Mouse (Mus musculus): ENCODE results near the gene Gse1. TPM values are rescaled to one million over a fixed set of nuclear protein-coding genes. Genes with fewer than 3 reads are reported as not detected.

Gse1 gene
- polyA plus RNA-seq, 1 experiment from 2014 or later, result 20.7 TPM

GRCm38 (mm10) chr8:120516182-120516755, 288.0 kb downstream of the Gse1 start:
- DNase-seq (ENCODE audit: low spot score, missing footprints) (peak; percentile 92), ATAC-seq (ENCODE audit: low FRiP score) (peak; percentile 20; the same call in 1 of the 2 replicates)
- no peak overlapping the region for H3K4me3 ChIP-seq (ENCODE audit: low read depth, low read length)
- H3K9me3 ChIP-seq (ENCODE audit: control insufficient read depth, low read length), result no peaks in the 10 kb centered on the region
- H3K36me3 ChIP-seq (ENCODE audit: control insufficient read depth, insufficient read depth, low read length), result no peaks in the 10 kb centered on the region
- peak overlapping the region; percentile 36 for H3K9ac ChIP-seq (ENCODE audit: low read length)
- H3K27me3 ChIP-seq (ENCODE audit: control insufficient read depth, insufficient read depth, low read length), result peaks cover 8% of the 10 kb centered on the region
- WGBS, result 6% methylated on average over 12 of the region's 12 CpGs
- no peak overlapping the region for H3K4me2 ChIP-seq
- H3K4me1 ChIP-seq (ENCODE audit: control insufficient read depth, insufficient read depth, low read length), result peaks cover 89% of the 10 kb centered on the region
- peak overlapping the region; percentile 51; the same call in 1 of the 2 replicates for H3K27ac ChIP-seq (ENCODE audit: low read depth, low read length)

DNA sequence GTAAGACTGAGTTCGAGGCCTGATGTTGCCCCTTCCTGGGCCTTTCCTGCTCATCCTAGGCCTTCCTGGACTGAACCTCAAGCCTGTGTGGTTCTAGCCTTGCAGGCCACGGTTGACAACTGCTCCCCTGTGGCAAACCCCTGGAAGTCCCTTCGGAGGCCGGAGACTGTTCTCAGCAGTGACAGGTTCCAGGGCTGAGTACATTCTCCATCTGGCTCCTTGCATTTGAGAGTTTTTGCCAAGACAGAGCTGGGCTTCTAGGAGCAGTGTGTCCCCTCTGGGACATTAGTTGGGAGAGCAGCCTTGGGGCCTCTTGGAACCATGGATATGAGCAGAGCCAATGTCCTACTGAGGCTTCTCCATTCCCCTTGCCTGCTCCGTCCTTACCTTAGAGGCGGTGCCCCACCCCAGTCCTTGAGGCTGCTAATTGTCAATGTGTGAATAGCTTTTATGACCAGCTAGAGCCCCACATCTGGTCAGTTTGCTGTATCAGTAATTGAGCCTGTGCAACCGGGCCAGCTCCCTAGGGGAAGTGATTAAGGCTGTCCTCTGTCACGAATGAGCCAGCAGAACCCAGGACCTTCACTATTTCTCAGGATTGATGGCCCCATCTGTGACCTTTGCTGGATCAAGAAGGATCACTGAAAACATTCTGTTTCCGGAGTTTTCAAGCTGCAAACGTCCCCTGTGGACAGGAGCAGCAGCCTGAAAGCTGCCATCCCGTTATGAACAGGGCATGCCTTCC, 289.6 kb downstream of the Gse1 start:
- no peaks in the 10 kb centered on the region for H3K9me3 ChIP-seq (ENCODE audit: control insufficient read depth, low read length)
- peaks cover 87% of the 10 kb centered on the region for H3K4me1 ChIP-seq (ENCODE audit: control insufficient read depth, insufficient read depth, low read length)
- H3K9ac ChIP-seq (ENCODE audit: low read length), result no peak overlapping the region
- peak overlapping the region; percentile 57 for H3K27ac ChIP-seq (ENCODE audit: low read depth, low read length)
- H3K36me3 ChIP-seq (ENCODE audit: control insufficient read depth, insufficient read depth, low read length), result no peaks in the 10 kb centered on the region
- H3K27me3 ChIP-seq (ENCODE audit: control insufficient read depth, insufficient read depth, low read length), result no peaks in the 10 kb centered on the region; the same call in none of the 2 replicates
- DNase-seq (ENCODE audit: low spot score, missing footprints) (no peak), ATAC-seq (ENCODE audit: low FRiP score) (no peak)
- H3K4me3 ChIP-seq (ENCODE audit: low read depth, low read length), result no peak overlapping the region
- 47% methylated on average over 11 of the region's 11 CpGs for WGBS
- H3K4me2 ChIP-seq, result peak overlapping the region; percentile 6; the same call in 1 of the 2 replicates

- ATAC-seq (ENCODE audit: low FRiP score) (no peak), DNase-seq (ENCODE audit: low spot score, missing footprints) (no peak)
- H3K4me2 ChIP-seq, result no peak overlapping the region
- no peaks in the 10 kb centered on the region for H3K9me3 ChIP-seq (ENCODE audit: control insufficient read depth, low read length)
- no peaks in the 10 kb centered on the region for H3K36me3 ChIP-seq (ENCODE audit: control insufficient read depth, insufficient read depth, low read length)
- H3K9ac ChIP-seq (ENCODE audit: low read length), result no peak overlapping the region
- H3K27me3 ChIP-seq (ENCODE audit: control insufficient read depth, insufficient read depth, low read length), result no peaks in the 10 kb centered on the region; the same call in none of the 2 replicates
- WGBS, result 52% methylated on average over 14 of the region's 14 CpGs
- H3K4me1 ChIP-seq (ENCODE audit: control insufficient read depth, insufficient read depth, low read length), result peaks cover 81% of the 10 kb centered on the region
- no peak overlapping the region for H3K4me3 ChIP-seq (ENCODE audit: low read depth, low read length)
- H3K27ac ChIP-seq (ENCODE audit: low read depth, low read length), result 0 out of 2 replicates have a peak overlapping the region, but pooled peaks have one; percentile 14
These were observed 290.7 kb downstream of the Gse1 start for GRCm38 (mm10) chr8:120518736-120519534.

DNA sequence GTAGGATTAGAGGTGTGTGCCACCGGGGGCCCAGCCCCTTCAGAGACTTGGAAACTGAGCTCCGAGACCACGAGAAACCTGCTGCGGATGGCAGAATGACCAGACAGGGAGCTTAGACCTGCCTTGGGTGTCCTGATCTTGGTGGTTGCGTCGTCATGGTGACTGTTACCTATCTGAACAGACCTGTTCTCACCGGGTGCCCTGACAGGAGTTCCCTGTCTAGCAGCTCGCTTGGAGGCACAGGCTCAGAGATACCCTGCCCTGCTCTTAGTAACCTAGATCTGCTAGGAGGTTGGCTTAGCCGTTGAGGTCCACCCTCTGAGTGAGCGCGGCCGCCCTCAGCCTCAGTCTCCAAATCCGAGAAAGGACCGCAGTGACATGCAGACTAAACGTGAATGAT, 292.0 kb downstream of the Gse1 start:
- WGBS, result 62% methylated on average over 15 of the region's 15 CpGs
- no peaks in the 10 kb centered on the region; the same call in none of the 2 replicates for H3K27me3 ChIP-seq (ENCODE audit: control insufficient read depth, insufficient read depth, low read length)
- H3K27ac ChIP-seq (ENCODE audit: low read depth, low read length), result peak overlapping the region; percentile 92
- DNase-seq (ENCODE audit: low spot score, missing footprints), result no peak
- H3K4me1 ChIP-seq (ENCODE audit: control insufficient read depth, insufficient read depth, low read length), result peaks cover 77% of the 10 kb centered on the region
- H3K4me2 ChIP-seq, result peak overlapping the region; percentile 12
- peak overlapping the region; percentile 50; the same call in 1 of the 2 replicates for H3K9ac ChIP-seq (ENCODE audit: low read length)
- H3K36me3 ChIP-seq (ENCODE audit: control insufficient read depth, insufficient read depth, low read length), result no peaks in the 10 kb centered on the region
- H3K9me3 ChIP-seq (ENCODE audit: control insufficient read depth, low read length), result no peaks in the 10 kb centered on the region
- no peak overlapping the region for H3K4me3 ChIP-seq (ENCODE audit: low read depth, low read length)
- no peak for ATAC-seq (ENCODE audit: low FRiP score)

DNA sequence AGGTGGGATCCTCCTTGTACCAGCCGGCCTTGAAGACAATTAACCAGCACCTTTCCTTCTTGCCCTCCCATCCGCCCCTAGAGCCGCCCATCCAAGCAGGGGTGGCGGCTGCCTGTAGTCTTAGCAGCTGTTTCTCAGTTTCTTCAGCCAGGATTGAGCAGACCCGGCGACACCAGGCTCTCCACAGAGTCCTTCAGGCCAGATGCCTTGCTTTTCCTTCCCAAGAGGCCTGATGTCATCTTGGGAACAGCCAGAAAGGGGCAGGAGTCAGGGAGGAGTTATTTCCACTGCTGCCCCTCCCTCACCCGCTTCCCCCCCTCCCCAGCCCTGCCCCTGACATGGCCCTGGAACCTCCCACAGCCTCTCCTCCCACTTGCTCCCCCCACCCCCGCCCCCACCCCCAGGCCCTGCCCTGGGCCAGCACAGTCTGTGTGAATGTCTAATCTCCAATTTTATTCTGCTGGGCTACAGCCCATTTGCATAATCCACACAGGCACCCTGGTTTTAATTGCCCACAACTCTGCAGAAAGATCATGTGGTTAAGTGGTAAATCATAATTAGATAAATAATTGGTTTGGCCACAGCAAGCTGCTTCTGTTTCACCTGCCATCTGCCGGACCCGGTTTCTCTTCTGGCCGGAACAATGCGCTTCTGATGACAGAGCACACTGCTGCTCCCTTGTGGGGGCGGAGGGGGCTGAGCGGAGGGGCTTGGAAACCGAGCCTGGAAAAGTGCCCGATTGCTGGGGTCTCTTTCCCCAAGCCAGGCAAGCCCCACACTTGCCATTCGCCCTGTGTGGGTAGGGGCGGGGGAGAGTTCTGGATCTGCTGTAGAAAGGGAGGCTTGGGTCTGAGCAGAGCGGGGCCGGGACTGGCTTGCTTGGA, 292.7 kb downstream of the Gse1 start:
- no peaks in the 10 kb centered on the region for H3K36me3 ChIP-seq (ENCODE audit: control insufficient read depth, insufficient read depth, low read length)
- H3K27ac ChIP-seq (ENCODE audit: low read depth, low read length), result peak overlapping the region; percentile 92
- peaks cover 82% of the 10 kb centered on the region for H3K4me1 ChIP-seq (ENCODE audit: control insufficient read depth, insufficient read depth, low read length)
- peak overlapping the region; percentile 25 for H3K4me2 ChIP-seq
- no peak overlapping the region for H3K4me3 ChIP-seq (ENCODE audit: low read depth, low read length)
- H3K27me3 ChIP-seq (ENCODE audit: control insufficient read depth, insufficient read depth, low read length), result no peaks in the 10 kb centered on the region; the same call in none of the 2 replicates
- ATAC-seq (ENCODE audit: low FRiP score) (peak; percentile 86), DNase-seq (ENCODE audit: low spot score, missing footprints) (peak; percentile 95)
- no peaks in the 10 kb centered on the region for H3K9me3 ChIP-seq (ENCODE audit: control insufficient read depth, low read length)
- 6% methylated on average over 20 of the region's 20 CpGs for WGBS
- peak overlapping the region; percentile 58 for H3K9ac ChIP-seq (ENCODE audit: low read length)

DNA sequence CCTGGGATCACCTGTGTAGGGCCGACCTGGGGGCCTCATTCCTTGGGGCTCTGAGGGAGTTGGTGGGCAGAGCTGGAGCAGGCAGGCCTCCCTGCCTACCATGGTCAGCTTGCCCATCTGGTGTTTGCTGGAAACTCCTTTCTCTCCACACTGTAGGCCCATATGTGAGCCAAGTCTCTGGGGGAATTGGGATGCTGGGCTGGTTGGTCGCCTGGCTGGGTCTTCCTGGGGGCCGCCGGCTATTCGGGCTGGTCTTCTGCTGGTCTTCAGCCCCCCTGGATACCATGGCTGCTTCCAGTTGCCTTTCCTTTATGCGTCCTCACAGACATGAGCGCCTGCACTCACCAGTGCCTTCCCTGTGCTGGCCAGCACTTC, 293.3 kb downstream of the Gse1 start:
- 0 out of 2 replicates have a peak overlapping the region, but pooled peaks have one; percentile 3 for H3K4me3 ChIP-seq (ENCODE audit: low read depth, low read length)
- H3K9ac ChIP-seq (ENCODE audit: low read length), result peak overlapping the region; percentile 58
- H3K27me3 ChIP-seq (ENCODE audit: control insufficient read depth, insufficient read depth, low read length), result no peaks in the 10 kb centered on the region; the same call in none of the 2 replicates
- H3K36me3 ChIP-seq (ENCODE audit: control insufficient read depth, insufficient read depth, low read length), result no peaks in the 10 kb centered on the region
- no peak; the same call in 1 of the 2 replicates for ATAC-seq (ENCODE audit: low FRiP score)
- WGBS, result 51% methylated on average over 7 of the region's 7 CpGs
- H3K9me3 ChIP-seq (ENCODE audit: control insufficient read depth, low read length), result no peaks in the 10 kb centered on the region
- H3K27ac ChIP-seq (ENCODE audit: low read depth, low read length), result peak overlapping the region; percentile 92
- peak overlapping the region; percentile 25 for H3K4me2 ChIP-seq
- peaks cover 82% of the 10 kb centered on the region for H3K4me1 ChIP-seq (ENCODE audit: control insufficient read depth, insufficient read depth, low read length)
- DNase-seq (ENCODE audit: low spot score, missing footprints), result no peak

DNA sequence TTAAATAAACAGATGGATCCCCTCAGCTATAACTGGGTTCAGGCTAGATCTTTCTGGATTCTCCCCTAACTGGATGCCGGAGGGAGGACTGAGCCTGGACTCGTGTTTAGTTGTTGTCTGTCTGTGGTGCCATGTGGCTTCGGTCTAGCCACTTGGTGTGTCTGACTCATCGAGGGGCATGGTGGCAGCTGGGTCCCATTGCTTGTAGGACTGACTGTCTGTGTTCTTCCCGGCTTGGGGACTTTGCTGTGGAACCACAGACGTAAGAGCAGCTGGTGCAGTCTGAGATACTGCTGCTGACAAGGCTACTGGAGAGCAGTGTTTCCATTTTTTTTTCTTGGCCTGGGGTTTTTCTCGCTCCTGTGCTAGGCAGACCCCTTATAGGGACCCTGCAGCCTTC, 295.4 kb downstream of the Gse1 start:
- Histone ChIP-seq H3K9me3 (ENCODE audit: control insufficient read depth, low read length) (no peaks in the 10 kb centered on the region), H3K9ac (ENCODE audit: low read length) (0 out of 2 replicates have a peak overlapping the region, but pooled peaks have one; percentile 4), H3K36me3 (ENCODE audit: control insufficient read depth, insufficient read depth, low read length) (no peaks in the 10 kb centered on the region), H3K27ac (ENCODE audit: low read depth, low read length) (peak overlapping the region; percentile 20), H3K4me2 (no peak overlapping the region), H3K27me3 (ENCODE audit: control insufficient read depth, insufficient read depth, low read length) (no peaks in the 10 kb centered on the region), H3K4me1 (ENCODE audit: control insufficient read depth, insufficient read depth, low read length) (peaks cover 82% of the 10 kb centered on the region), H3K4me3 (ENCODE audit: low read depth, low read length) (no peak overlapping the region)
- WGBS, result 90% methylated on average over 7 of the region's 7 CpGs
- no peak for DNase-seq (ENCODE audit: low spot score, missing footprints)
- no peak for ATAC-seq (ENCODE audit: low FRiP score)

- no peak for DNase-seq (ENCODE audit: low spot score, missing footprints)
- peaks cover 74% of the 10 kb centered on the region for H3K4me1 ChIP-seq (ENCODE audit: control insufficient read depth, insufficient read depth, low read length)
- no peak overlapping the region for H3K4me3 ChIP-seq (ENCODE audit: low read depth, low read length)
- H3K9me3 ChIP-seq (ENCODE audit: control insufficient read depth, low read length), result no peaks in the 10 kb centered on the region
- H3K27me3 ChIP-seq (ENCODE audit: control insufficient read depth, insufficient read depth, low read length), result no peaks in the 10 kb centered on the region
- ATAC-seq (ENCODE audit: low FRiP score), result no peak
- no peak overlapping the region for H3K4me2 ChIP-seq
- no peak overlapping the region for H3K27ac ChIP-seq (ENCODE audit: low read depth, low read length)
- WGBS, result 67% methylated on average over 1 of the region's 1 CpGs
- no peaks in the 10 kb centered on the region for H3K36me3 ChIP-seq (ENCODE audit: control insufficient read depth, insufficient read depth, low read length)
- H3K9ac ChIP-seq (ENCODE audit: low read length), result no peak overlapping the region
These were observed 296.9 kb downstream of the Gse1 start for GRCm38 (mm10) chr8:120525135-120525534.
